Mouse (Mus musculus) liver, adult 2 months (tissue): ENCODE measurements around the gene Krt4.

Experiments used
- CTCF ChIP-seq: fragments of 200-500 bp; IDR thresholded peaks from 2 replicates; pipeline ENCODE4 v1.5.1; 2011; ENCODE audit warnings: low read depth, low read length, control low read depth
- POLR2A ChIP-seq: fragments of 200-500 bp; IDR thresholded peaks from 2 replicates; pipeline ENCODE4 v1.6.1; 2011; ENCODE audit warnings: low read length, control low read depth; ENCODE audit not compliant: insufficient read depth; ENCODE audit errors: extremely low read depth

DNA sequence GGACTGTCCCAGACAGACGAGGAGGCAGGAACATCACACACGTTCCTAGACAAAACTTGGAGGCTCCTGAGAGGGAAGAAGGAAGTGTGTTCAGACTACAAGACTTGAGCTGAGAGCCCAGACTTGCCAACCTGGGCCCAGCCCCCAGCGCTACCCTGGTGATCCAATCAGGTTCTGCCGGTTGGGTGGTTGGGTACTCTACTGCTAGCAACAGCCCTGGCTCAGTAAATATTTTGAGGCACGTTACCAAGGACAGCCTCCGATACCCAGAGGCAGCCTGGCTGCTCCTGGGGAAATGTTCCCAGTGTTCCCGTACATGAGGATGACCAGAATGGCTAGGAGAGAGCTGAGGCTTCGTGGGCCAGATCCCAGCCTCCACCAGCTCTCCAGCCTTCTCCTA, 42.3 kb upstream of the Krt4 start:
- no peak for TF ChIP-seq POLR2A
- TF ChIP-seq CTCF, result no peak
